Mouse (Mus musculus): ENCODE measurements around the gene Polg2.
A peak's percentile ranks its signal among the peaks of the same experiment; 100 is the strongest.
"Not testable (repeated sequence)": the region's sequence is repeated elsewhere in the genome, so short reads cannot be mapped to it uniquely, and the experiment has no call there.

The Polg2 gene

DNA sequence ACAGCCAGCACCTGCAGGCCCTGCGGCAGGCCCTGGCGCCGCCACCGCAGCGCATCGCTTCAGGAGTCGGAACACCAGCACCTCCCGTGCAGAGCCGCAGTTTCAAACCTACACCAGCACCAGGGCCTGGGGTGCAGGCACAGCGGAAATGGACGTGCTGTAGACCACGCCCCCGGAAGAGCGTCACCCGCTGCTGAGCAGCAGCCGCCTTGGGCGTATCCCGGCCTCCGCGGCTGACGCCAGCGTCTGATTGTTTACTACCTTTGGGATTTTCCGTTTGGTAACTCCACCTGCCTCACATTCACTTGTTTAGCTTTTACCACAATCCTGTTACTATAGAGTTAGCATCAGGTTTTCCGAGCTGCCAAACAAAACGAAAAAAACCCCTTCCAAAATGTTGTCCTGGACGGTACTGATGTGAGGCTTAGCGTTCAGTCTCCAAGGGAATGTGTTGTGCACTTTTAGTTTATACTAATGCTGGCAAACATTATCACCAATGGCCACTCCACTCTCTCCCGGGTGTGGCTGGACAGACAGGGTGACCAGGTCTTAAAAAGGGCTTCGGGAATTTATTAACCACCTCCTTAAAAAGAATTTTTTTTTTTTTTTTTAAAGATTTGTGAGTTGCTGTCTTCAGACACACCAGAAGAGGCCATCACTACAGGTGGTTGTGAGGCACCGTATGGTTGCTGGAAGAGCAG, at the start of gene Polg2:
Gene Polg2 (minus strand): TSS at position 150 of the 701 bp plus-strand sequence.
- peak; percentile 94 for DNase-seq

DNA sequence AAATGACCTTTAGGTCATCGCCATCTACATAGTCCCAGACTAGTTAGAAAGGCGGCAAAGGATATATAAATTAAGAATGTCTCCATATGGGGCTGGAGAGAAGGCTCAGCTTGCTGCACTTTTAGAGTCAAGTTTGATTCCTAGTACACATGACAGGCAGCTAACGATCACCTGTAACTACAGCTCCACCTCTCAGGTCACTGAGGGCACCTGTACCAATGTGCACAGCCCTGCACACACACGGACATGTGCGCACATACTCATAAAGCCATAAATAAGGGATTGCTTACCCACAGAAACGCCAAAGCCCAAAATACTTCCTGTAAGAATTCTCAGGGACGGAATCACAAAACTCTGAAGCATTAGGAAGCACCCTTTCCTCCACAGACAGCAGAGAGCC, 48.7 kb upstream of the Polg2 start:
- no peak for DNase-seq

- no peak for DNase-seq
Measured at GRCm38 (mm10) chr11:106824403-106824802, 45.1 kb upstream of the Polg2 start.

DNA sequence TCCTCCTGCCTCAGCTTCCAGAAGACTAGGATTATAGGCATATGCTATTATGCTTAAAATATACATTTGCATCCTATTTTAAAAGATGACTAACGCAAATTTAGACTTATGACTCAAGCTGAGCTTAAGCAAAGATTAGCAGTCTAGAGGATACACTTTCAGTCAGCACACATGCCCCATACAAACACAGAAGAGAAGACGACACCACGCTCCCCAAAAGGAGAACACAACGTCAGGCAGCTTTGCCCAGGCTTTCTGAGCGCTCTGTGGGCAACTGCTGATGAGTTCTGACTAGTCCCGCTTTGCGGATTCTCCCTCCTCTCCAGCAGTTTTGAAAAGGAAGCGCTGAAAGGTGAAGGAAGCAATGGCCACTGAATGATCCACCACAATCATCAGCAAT, 44.4 kb upstream of the Polg2 start:
- DNase-seq = peak; percentile 13

- peak; percentile 80 for DNase-seq
Measured at GRCm38 (mm10) chr11:106822911-106823310, 43.6 kb upstream of the Polg2 start.

- no peak for DNase-seq
Measured at GRCm38 (mm10) chr11:106822491-106822890, 43.2 kb upstream of the Polg2 start.

- DNase-seq = no peak
Measured at GRCm38 (mm10) chr11:106821397-106821796, 42.1 kb upstream of the Polg2 start.

DNA sequence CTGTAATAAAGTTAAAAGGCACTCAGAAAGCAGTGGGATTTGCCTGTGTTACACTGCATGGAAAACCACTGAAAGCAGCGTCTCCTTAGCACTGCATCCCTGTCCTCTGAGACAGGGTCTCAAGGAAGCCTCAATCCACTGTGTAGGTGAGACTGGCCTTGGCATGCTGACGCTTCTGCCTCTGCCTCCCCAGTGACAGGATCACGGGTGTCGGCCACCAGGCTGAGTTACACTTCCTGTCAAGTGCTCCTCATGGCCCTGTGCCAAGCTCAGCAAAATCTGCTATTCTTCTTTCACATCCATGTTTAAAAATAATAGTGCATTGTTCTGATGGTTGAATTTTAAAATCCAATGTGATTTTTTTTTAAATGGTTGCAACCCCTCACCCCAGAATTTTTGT, 41.6 kb upstream of the Polg2 start:
- DNase-seq = peak; percentile 36

DNA sequence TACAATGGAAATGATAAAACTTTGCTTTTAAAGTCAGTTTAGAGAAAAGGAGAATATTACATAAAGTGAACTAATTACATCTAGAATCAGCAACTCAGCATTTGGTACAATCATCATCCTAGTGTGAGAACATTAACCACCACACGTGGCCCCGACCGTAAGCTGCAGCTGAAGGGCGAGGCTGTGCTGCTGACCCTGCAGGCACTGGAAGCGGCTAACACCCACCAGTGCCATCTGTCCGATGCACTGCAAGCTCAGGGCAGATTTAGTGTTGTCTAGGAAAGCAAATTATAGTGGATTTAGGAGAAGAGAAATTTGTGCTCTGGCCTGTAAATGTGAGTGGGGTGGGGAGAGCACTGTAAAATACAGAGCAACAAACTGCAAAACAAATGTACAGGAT, 40.9 kb upstream of the Polg2 start:
- peak; percentile 8 for DNase-seq

DNA sequence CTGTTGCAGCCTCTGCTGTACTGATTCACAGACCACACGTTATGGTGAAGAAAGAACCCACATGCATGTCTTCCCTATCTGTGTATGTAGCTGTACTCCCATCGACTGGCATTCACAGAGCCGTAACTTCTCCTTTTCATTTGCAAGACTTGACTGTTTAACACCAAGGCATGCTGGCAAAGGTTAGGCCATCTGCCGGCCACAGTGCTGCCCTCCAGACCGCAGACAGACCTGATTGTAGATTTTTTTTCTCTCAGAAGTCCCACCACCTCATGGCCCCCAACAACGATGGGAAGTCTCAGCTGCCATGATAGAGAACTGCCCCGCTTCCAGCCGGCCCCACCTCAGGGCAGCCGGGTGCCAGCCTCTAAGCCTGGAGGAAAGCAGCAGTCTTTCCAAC, 40.3 kb upstream of the Polg2 start:
- DNase-seq = no peak

GRCm38 (mm10) chr11:106818341-106818740, 39.0 kb upstream of the Polg2 start:
- DNase-seq = peak; percentile 38

- no peak for DNase-seq
Measured at GRCm38 (mm10) chr11:106817808-106818207, 38.5 kb upstream of the Polg2 start.

DNA sequence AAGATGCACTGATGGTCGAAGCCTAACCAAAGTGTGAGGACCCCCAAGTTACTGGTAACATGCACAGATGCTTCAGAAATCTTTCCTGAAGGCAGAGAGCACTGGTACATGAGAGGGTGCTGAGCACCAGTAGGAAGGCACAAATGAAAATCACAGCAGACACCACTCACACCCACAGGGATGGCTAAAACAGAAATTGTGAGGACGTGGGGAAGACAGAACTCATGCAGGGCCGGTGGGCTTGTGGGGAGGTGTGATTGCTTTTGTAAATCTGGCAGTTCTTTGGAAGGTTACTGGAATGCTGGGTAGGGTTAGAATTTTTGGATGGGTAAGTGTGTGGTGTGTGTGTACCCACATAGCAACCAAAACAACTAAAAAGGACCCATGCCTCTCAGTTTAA, 37.8 kb upstream of the Polg2 start:
- DNase-seq = peak; percentile 19

GRCm38 (mm10) chr11:106816316-106816715, 37.0 kb upstream of the Polg2 start:
- no peak for DNase-seq

DNA sequence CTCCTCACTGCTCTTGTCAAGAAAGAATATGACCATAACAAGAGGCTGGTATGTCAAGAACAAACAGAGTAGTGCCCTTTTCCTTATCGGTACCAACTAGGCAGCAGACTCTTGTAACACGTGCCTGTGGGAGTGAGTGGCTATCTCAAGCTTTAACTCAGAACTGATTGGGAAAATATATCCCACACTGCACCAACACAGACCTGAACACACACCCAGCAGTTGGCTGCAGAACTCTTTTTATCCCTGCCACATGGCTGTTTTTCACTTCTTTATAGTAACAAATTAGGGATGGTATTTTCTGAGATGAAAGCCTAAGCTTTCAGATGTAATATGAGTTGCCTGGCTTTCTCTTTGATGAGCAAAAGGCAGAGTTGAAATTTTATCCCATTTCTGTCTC, 36.4 kb upstream of the Polg2 start:
- no peak for DNase-seq

- DNase-seq = no peak
Measured at GRCm38 (mm10) chr11:106815331-106815730, 36.0 kb upstream of the Polg2 start.

DNA sequence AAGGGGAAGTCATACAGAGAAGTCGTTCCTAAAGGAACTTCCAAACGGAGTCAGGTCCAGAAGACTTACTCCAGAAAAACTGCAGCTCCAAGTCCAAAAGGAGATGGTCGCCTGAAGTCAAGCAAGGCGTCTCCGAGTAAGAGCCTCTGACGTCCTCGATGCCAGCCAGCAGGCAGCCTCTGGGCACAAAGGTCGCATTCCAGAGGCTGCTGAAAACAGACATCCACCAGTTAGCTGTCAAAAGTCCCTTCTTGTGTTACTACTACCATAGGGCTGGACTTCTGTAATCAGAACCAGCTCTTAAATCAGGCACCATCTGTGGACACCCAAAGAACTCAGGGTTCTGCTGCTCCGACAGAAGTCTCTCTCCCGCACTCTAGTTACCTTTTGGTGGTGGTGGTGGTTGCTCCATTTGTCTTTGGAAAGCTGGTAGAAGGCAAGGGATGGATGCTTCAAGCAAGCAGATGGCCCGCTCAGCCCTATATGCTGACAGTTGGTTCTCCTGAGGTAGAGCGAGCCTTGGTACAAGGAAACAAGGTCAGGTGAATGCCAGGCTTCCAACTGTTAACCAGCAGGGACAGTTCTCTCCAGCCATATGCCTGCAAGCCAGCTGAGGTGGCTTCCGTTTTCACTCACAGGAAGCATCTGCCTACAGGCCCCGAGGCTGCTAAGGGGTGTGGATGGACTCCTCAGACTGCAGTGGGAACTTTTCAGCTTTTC, 35.4 kb upstream of the Polg2 start:
- DNase-seq = peak; percentile 32

DNA sequence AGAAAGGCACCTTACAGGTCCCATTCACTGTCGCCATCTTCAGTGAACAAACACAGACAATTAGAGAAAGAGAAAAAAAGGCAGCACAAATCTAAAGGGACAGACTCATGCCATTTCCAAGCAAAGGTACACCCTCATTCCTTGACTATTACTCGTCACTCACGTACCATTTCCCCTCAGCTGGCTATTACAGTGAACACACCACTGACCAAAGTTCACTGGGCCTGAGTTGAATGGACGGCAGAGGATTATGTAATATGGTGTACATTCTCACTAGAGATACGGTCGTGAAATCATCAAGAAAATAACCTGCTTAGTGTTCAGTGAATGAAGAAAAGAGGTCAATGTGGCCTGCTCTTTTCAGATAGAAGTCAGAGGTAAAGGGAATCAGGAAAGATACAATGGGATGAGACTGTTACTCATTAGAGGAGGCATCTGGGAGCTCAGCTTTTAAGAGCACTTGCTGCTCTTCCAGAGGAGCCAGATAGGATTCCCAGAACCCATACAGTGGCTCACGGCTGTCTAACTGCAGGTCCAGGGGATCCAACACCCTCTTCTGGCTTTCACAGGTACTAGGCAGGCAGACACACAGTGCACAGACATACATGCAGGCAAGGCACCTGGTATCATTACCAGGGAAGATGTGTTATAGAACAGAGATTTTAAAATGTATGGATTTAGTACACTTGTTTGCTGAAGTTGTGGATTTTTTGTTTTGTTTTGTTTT, 33.2 kb upstream of the Polg2 start:
- DNase-seq = no peak

- DNase-seq = not testable (repeated sequence)
Measured at GRCm38 (mm10) chr11:106807442-106807841, 28.1 kb upstream of the Polg2 start.

DNA sequence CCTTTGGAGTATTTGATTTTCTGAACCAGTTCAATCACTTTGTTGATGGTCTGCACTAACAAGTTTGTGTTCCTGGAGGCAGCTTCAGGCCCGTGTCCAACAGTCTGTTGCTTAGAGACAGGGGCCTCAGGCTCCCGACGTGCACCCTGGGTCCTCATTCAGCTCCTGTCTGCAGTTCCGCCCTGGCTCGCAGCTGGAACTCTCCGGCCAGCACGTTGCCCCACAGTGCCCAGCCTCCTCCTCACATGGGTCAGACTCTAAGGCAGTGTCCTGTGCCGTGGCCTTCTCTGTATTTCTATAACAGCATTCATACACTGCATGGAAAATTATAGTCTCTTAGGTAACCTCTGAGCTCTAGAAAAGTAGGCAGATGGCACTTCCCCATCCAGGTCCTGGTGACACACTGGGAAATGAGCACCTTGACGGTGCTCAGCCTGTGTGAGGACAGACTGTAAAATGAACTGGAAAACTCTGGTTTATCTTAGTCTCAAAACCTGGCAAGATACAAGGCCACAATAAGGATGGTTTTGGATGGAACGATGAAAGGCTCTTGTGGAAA, 22.8 kb upstream of the Polg2 start:
- no peak for DNase-seq

DNA sequence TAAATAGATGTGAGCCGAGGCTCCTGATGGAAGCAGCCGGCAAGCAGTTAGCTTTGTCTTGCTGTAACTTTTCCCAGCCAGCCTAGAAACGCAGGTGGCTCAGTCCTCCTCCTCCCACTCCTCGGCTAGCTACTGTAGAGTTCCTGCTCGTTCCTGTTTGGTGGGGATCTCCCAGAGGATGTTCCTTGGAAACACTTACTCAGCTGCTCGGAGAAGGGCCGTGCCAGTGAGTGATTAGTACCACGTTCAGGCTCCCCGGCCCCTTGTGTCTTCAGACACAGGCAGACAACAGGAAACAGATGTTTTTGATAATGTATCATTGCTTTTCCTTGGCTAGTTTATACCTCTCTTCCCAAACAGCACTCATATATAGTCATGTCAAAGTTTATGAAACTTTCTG, 16.3 kb upstream of the Polg2 start:
- no peak for DNase-seq

GRCm38 (mm10) chr11:106793846-106794245, 14.5 kb upstream of the Polg2 start:
- DNase-seq = no peak

DNA sequence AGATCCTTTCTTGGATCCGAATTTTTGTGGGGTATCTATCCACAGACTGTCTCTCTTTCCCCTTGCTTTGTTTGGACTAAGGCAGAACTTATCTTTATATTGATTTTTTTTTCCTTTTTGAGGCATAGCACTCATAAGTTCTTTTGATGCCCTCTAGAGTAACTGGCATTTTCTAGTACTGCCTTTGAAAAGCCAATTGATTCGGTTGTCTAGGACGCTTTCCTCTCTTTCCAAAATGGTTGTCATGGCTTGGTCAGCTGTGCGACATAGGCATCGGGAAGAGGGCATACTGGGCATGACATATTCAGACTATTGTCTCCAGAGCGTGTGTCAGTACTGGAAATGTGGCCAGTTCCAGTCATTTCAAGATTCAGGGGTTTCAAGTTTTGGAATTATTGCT, 10.3 kb upstream of the Polg2 start:
- DNase-seq = no peak
